Mouse (Mus musculus) forebrain, embryonic 14.5 days (tissue): Measurements from ENCODE around the gene Suclg2. TPM values are rescaled to one million over a fixed set of nuclear protein-coding genes. Genes with fewer than 3 reads are reported as not detected.

Source experiments
- ATAC-seq: fragments of 200-750 bp; cut with Nextera tagmentation; 2 replicates; pipeline ENCODE4 v1.8.0; 2017; ENCODE audit warnings: mild to moderate bottlenecking, moderate library complexity
- DNase-seq: peaks from one replicate; pipeline ENCODE4 v3.0.0-alpha.2; 2015; ENCODE audit warnings: low spot score
- H3K27ac ChIP-seq: fragments of 300-500 bp; sonication (generic); 2 replicates; pipeline ENCODE4 v1.5.1; 2014; ENCODE audit warnings: low read depth, mild to moderate bottlenecking, control low read depth, low read length, moderate library complexity
- H3K27me3 ChIP-seq: fragments of 300-500 bp; sonication (generic); replicated peaks from 2 replicates; pipeline ENCODE4 v1.6.1; 2014; ENCODE audit warnings: low read length, control low read depth, mixed read lengths; ENCODE audit not compliant: control insufficient read depth, insufficient read depth
- H3K36me3 ChIP-seq: fragments of 300-500 bp; sonication (generic); 2 replicates; pipeline ENCODE4 v1.6.1; 2014; ENCODE audit warnings: low read length, control low read depth; ENCODE audit not compliant: control insufficient read depth, insufficient read depth
- H3K4me1 ChIP-seq: fragments of 300-500 bp; sonication (generic); 2 replicates; pipeline ENCODE4 v1.6.1; 2014; ENCODE audit warnings: antibody characterized with exemption, low read length, control low read depth; ENCODE audit not compliant: control insufficient read depth, insufficient read depth
- H3K4me2 ChIP-seq: fragments of 300-500 bp; sonication (generic); 2 replicates; pipeline ENCODE4 v1.6.1; 2014; ENCODE audit warnings: mild to moderate bottlenecking, control low read depth, low read length
- H3K4me3 ChIP-seq: fragments of 300-500 bp; sonication (generic); 2 replicates; pipeline ENCODE4 v1.5.1; 2014; ENCODE audit warnings: low read depth, low read length, control low read depth
- H3K9ac ChIP-seq: fragments of 300-500 bp; sonication (generic); 2 replicates; pipeline ENCODE4 v1.6.1; 2014; ENCODE audit warnings: mild to moderate bottlenecking, low read length, control low read depth, moderate library complexity
- H3K9me3 ChIP-seq: fragments of 300-500 bp; sonication (generic); replicated peaks from 2 replicates; pipeline ENCODE4 v1.6.1; 2016; ENCODE audit warnings: low read length, control low read depth, mixed read lengths; ENCODE audit not compliant: control insufficient read depth
- WGBS: fragments of 180-500 bp; shearing (Covaris S2); extraction: QIAGEN DNeasy Blood & Tissue Kit; methylation state at CpG from one replicate; pipeline ENCODE4 v1.1.7; 2014; 5-methylcytosine and 5-hydroxymethylcytosine counted together
- polyA plus RNA-seq: library from polyadenylated mRNA; unstranded; fragments of >200 nt; fragmentation: Nextera tagmentation; extraction: Ambion mirVana; gene quantifications from 2 replicates; pipeline ENCODE4 v1.2.1, GENCODE M21; 2014

Gene Suclg2
- polyA plus RNA-seq, 1 experiment from 2014 or later, result 22.3 TPM

DNA sequence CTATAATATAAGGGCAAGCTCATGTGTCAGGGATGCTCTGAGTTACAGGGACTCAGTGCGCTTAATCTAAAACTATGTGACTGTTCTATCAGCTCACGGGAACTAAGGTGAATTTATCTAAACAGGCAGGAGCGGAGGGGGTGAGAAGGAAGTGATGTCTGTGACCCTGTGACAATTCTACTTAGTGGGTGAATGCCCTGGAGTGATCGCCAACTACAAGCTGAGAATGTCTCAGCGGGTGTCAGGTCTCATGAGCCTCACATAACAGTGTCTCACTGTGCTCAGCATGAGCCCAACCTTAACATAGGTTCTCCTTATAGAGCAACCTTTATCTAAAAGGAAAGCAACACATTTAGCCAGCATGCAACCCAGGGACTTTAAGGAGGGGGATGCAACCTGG lies 219.0 kb downstream of the Suclg2 start:
- 56% methylated on average over 5 of the region's 5 CpGs for WGBS
- Histone ChIP-seq H3K27ac (no peak overlapping the region), H3K9ac (no peak overlapping the region), H3K4me1 (peaks cover 2% of the 10 kb centered on the region; the same call in 1 of the 2 replicates), H3K4me2 (no peak overlapping the region), H3K27me3 (no peaks in the 10 kb centered on the region), H3K9me3 (no peaks in the 10 kb centered on the region), H3K36me3 (no peaks in the 10 kb centered on the region), H3K4me3 (no peak overlapping the region)
- DNase-seq, result no peak
- no peak for ATAC-seq

DNA sequence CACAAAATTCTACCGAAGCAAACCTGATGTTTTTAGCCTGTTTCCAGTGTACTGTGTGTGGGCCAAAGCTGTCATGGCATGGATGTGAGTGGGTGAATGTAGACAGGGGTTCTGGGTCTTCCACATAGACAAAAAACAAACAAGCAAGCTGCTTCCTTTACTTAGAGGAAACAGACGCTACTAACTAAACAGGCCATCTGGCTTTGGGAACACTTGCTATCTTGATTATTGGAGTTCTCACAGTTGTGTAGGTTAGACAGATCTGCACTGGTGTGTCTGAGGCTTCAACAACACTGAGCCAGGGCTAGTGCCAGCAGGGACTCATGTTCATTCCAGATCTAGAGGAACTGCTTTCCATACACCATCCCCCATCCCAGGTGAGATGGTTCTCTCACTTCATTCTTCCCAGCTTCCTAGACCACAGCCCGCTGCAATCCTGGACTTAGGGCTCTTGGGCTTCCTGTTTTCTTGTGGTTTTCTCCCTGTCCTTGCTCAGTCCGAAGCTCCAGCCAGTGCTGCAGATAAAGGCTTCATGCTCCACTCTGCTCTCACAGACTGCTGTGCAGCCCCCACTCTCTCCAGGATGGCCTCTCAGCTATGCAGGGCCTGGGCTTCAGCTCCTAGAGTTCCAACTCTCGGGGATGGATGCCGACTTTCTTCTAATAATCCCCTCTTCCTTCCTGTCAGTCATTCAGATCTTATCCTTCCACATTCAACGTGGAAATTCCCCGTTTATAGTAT lies 226.2 kb downstream of the Suclg2 start:
- no peaks in the 10 kb centered on the region for H3K36me3 ChIP-seq
- DNase-seq (peak; percentile 36), ATAC-seq (no peak)
- no peaks in the 10 kb centered on the region for H3K9me3 ChIP-seq
- no peak overlapping the region for H3K4me3 ChIP-seq
- H3K4me1 ChIP-seq, result no peaks in the 10 kb centered on the region
- H3K9ac ChIP-seq, result no peak overlapping the region
- no peak overlapping the region for H3K4me2 ChIP-seq
- 84% methylated on average over 8 of the region's 8 CpGs for WGBS
- no peak overlapping the region for H3K27ac ChIP-seq
- H3K27me3 ChIP-seq, result no peaks in the 10 kb centered on the region

DNA sequence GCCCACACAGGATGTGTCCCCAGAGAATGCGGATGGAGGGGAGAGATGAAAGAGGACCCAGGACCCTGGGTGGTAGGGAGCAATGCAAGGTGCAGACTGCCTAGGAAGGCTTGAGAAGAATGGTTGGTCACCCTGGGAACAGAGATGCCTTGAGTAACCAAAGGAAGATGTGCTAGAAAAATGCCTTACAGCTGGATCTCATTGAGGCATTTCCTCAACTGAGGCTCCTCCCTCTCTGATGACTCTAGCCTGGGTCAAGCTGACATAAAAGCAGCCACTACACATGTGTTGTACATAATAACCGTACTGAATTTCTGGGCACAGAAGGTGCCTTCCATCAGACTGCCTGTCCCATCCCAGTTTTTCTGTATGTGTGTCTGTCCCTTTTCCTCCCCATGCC lies 227.6 kb downstream of the Suclg2 start:
- 81% methylated on average over 2 of the region's 2 CpGs for WGBS
- Histone ChIP-seq H3K9ac (no peak overlapping the region), H3K4me1 (no peaks in the 10 kb centered on the region), H3K27me3 (no peaks in the 10 kb centered on the region), H3K9me3 (no peaks in the 10 kb centered on the region), H3K27ac (no peak overlapping the region), H3K4me3 (no peak overlapping the region), H3K36me3 (no peaks in the 10 kb centered on the region), H3K4me2 (no peak overlapping the region)
- ATAC-seq, result no peak
- no peak for DNase-seq

DNA sequence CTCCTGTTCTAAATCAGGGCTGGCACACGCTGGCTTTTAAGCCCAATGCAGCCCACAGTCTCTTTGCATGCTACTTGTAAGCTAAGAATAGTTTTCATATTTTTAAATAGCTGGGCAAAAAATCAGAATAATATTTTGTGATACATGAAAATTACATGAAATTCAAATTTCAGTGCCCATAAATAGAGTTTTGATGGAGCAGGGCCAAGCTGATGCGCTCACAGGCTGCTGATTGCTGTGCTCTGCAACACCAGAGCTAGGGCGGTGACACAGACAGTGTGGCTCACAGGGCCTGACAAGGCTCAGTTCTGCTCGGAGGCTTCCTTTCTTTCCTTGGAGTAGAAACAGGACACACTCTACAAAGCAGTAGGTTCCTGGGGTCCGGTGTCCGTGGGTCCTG lies 232.8 kb downstream of the Suclg2 start:
- H3K4me3 ChIP-seq, result no peak overlapping the region
- ATAC-seq (no peak), DNase-seq (no peak)
- H3K36me3 ChIP-seq, result no peaks in the 10 kb centered on the region
- 89% methylated on average over 6 of the region's 6 CpGs for WGBS
- no peaks in the 10 kb centered on the region for H3K27me3 ChIP-seq
- H3K4me2 ChIP-seq, result no peak overlapping the region
- no peaks in the 10 kb centered on the region for H3K9me3 ChIP-seq
- H3K27ac ChIP-seq, result no peak overlapping the region
- H3K9ac ChIP-seq, result no peak overlapping the region
- no peaks in the 10 kb centered on the region for H3K4me1 ChIP-seq

DNA sequence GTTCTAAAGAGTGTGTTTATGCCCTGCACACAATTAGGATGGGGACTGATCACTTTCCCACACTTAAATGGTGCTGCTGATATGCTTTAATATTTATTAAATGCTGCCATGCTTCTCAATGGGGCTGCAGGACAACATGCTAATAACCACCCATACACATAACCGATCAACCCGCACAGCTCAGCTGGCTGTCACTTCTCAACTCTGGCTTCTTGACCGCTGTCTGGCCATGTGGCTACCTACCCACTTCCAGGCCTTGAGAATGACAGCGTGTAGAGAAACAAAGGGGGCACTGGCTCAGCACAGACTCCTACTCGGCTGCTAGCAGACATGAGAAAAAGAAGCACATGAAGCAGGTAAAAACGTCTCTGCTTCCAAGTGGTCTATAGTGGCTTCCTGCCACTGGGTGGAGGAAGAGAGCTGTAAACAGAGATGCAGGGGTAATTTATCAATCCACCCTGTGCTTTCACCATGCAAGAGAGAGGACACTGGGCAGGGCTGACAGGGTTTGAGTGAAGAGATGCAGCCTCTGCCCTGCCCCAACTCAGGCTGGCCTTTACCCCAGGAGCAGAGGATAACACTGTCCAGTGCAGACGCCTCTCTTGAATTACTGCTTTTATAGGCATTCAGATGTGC lies 234.3 kb downstream of the Suclg2 start:
- Histone ChIP-seq H3K9me3 (no peaks in the 10 kb centered on the region), H3K4me2 (no peak overlapping the region), H3K27ac (no peak overlapping the region), H3K36me3 (no peaks in the 10 kb centered on the region), H3K4me1 (no peaks in the 10 kb centered on the region), H3K4me3 (no peak overlapping the region), H3K27me3 (no peaks in the 10 kb centered on the region), H3K9ac (no peak overlapping the region)
- 60% methylated on average over 7 of the region's 7 CpGs for WGBS
- DNase-seq (peak; percentile 80), ATAC-seq (peak; percentile 78; the same call in 1 of the 2 replicates)

DNA sequence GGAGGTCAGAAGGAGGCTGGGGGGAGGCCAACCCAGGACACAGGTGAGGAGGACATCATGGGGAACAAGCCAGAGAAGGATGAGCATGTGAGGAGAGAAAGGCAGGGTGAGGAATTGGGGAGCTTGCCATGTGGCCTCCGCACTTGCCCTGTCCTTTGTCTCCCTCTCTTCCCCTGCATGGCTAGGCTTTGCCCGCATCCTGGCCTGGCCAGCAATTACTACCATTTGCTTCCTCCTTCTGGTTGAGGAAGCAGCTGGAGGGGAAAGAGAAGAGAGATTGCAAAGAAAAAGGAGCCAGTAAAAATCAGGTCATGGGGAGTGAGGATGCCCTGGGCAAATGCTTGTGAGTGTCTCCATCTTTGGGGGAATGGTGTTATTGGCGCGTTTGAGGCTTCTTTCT lies 234.9 kb downstream of the Suclg2 start:
- WGBS, result 95% methylated on average over 4 of the region's 4 CpGs
- Histone ChIP-seq H3K36me3 (no peaks in the 10 kb centered on the region), H3K4me1 (no peaks in the 10 kb centered on the region), H3K4me3 (no peak overlapping the region), H3K9me3 (no peaks in the 10 kb centered on the region), H3K27ac (no peak overlapping the region), H3K9ac (no peak overlapping the region), H3K4me2 (no peak overlapping the region), H3K27me3 (no peaks in the 10 kb centered on the region)
- DNase-seq, result no peak
- ATAC-seq, result no peak

DNA sequence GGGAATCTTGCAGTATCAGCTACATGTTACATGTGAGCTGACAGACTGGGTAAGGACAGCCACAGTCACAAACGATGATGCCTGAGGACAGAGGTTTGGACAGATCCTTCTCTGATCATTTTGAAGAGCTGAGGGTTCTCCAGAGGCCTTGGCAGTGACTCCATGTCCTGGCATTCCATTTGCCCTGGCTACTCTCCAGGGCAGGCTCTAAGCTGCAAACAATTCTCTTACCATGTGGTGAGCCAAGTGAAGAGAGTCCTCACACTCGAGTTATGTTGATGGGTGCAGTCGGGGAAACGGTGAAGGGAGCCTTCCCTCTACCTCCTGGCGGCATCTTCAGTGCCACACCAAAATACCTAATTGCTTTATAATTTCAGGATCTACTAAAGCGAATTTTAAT lies 235.5 kb downstream of the Suclg2 start:
- Histone ChIP-seq H3K27me3 (no peaks in the 10 kb centered on the region), H3K36me3 (no peaks in the 10 kb centered on the region), H3K27ac (no peak overlapping the region), H3K4me3 (no peak overlapping the region), H3K4me2 (no peak overlapping the region), H3K9ac (no peak overlapping the region), H3K4me1 (no peaks in the 10 kb centered on the region), H3K9me3 (no peaks in the 10 kb centered on the region)
- ATAC-seq (no peak), DNase-seq (no peak)
- WGBS, result 73% methylated on average over 6 of the region's 6 CpGs

DNA sequence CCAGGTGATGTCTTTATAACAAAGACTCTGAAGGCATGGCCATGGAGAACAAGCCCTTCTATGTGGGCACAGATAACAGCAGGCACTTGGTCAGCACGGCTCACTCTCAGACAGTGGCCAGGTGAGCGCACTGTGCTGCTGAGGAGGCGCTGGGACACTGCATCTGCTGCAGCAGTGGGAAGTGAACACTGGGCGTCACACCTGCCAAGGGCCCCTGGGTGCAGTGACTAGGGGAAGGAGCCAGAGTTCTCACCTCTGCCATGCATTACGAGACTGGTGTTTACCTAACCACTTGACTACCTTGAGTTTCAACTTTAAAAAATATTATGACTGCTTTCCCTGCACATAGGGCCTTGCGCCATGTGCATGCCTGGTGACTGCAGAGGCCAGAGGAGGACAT lies 238.8 kb downstream of the Suclg2 start:
- H3K27me3 ChIP-seq, result no peaks in the 10 kb centered on the region
- no peak for DNase-seq
- 100% methylated on average over 6 of the region's 6 CpGs for WGBS
- ATAC-seq, result no peak
- no peak overlapping the region for H3K4me2 ChIP-seq
- no peak overlapping the region for H3K4me3 ChIP-seq
- no peaks in the 10 kb centered on the region for H3K36me3 ChIP-seq
- H3K4me1 ChIP-seq, result no peaks in the 10 kb centered on the region
- no peak overlapping the region for H3K27ac ChIP-seq
- no peak overlapping the region for H3K9ac ChIP-seq
- H3K9me3 ChIP-seq, result no peaks in the 10 kb centered on the region

DNA sequence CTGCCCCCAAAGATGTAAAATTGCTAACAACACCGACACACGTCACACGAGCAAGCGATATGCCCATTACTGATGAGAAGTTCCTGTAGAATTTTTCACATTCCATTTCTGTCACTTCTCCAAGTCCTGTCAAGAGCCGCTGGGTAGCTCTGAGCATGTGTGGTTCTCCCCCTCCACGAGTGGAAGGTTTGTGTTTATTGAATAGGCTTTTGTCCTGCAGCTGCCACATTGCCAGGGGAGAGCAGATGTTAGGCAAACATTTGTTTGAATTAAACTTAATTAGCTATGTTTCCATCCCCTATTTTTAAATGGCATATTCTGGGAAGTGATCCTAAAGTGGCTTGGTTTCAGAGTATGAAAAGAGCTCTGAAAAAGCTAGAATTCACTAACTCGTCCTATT lies 249.1 kb downstream of the Suclg2 start:
- no peaks in the 10 kb centered on the region for H3K27me3 ChIP-seq
- no peaks in the 10 kb centered on the region for H3K9me3 ChIP-seq
- no peak overlapping the region for H3K4me3 ChIP-seq
- ATAC-seq (peak; percentile 83), DNase-seq (peak; percentile 84)
- no peaks in the 10 kb centered on the region for H3K36me3 ChIP-seq
- peaks cover 4% of the 10 kb centered on the region; the same call in 1 of the 2 replicates for H3K4me1 ChIP-seq
- H3K27ac ChIP-seq, result no peak overlapping the region
- WGBS, result 30% methylated on average over 7 of the region's 7 CpGs
- no peak overlapping the region for H3K4me2 ChIP-seq
- no peak overlapping the region for H3K9ac ChIP-seq
